Mouse (Mus musculus): ENCODE measurements around the gene Ndufa6. TPM values are rescaled to one million over a fixed set of nuclear protein-coding genes. Genes with fewer than 3 reads are reported as not detected.
A peak's percentile ranks its signal among the peaks of the same experiment; 100 is the strongest.

The Ndufa6 gene
- polyA plus RNA-seq, 1 experiment from 2014 or later, result 274 TPM

- Histone ChIP-seq H3K27ac (ENCODE audit: low read depth, low read length) (no peak overlapping the region), H3K27me3 (ENCODE audit: control insufficient read depth, insufficient read depth, low read length) (no peaks in the 10 kb centered on the region), H3K4me2 (ENCODE audit: low read depth) (no peak overlapping the region), H3K4me3 (ENCODE audit: low read depth, low read length) (no peak overlapping the region), H3K9ac (ENCODE audit: low read length) (no peak overlapping the region), H3K4me1 (ENCODE audit: control insufficient read depth, insufficient read depth, low read length) (0 out of 2 replicates have a peak, but pooled peaks cover 5% of the 10 kb centered on the region), H3K9me3 (ENCODE audit: control insufficient read depth, low read length) (no peaks in the 10 kb centered on the region), H3K36me3 (ENCODE audit: control insufficient read depth, insufficient read depth, low read length) (no peaks in the 10 kb centered on the region)
- no peak for ATAC-seq (ENCODE audit: insufficient read depth, low FRiP score, low TSS enrichment)
- WGBS, result 90% methylated on average over 2 of the region's 2 CpGs
- no peak for DNase-seq (ENCODE audit: low spot score)
Observed at GRCm38 (mm10) chr15:82382441-82382840, 28.3 kb upstream of the Ndufa6 start.

GRCm38 (mm10) chr15:82380714-82381062 is 26.6 kb upstream of the Ndufa6 start:
- Histone ChIP-seq H3K4me1 (ENCODE audit: control insufficient read depth, insufficient read depth, low read length) (0 out of 2 replicates have a peak, but pooled peaks cover 5% of the 10 kb centered on the region), H3K27me3 (ENCODE audit: control insufficient read depth, insufficient read depth, low read length) (no peaks in the 10 kb centered on the region), H3K9ac (ENCODE audit: low read length) (no peak overlapping the region), H3K4me3 (ENCODE audit: low read depth, low read length) (peak overlapping the region; percentile 11; the same call in 1 of the 2 replicates), H3K9me3 (ENCODE audit: control insufficient read depth, low read length) (no peaks in the 10 kb centered on the region), H3K4me2 (ENCODE audit: low read depth) (peak overlapping the region; percentile 33), H3K27ac (ENCODE audit: low read depth, low read length) (no peak overlapping the region), H3K36me3 (ENCODE audit: control insufficient read depth, insufficient read depth, low read length) (no peaks in the 10 kb centered on the region)
- DNase-seq (ENCODE audit: low spot score), result no peak
- ATAC-seq (ENCODE audit: insufficient read depth, low FRiP score, low TSS enrichment), result no peak
- WGBS, result 40% methylated on average over 7 of the region's 7 CpGs

- Histone ChIP-seq H3K4me3 (ENCODE audit: low read depth, low read length) (peak within 1 kb of the TSS; percentile 33), H3K4me1 (ENCODE audit: control insufficient read depth, insufficient read depth, low read length) (0 out of 2 replicates have a peak, but pooled peaks cover 5% of the 10 kb centered on the region), H3K36me3 (ENCODE audit: control insufficient read depth, insufficient read depth, low read length) (no peaks in the 10 kb centered on the region), H3K27me3 (ENCODE audit: control insufficient read depth, insufficient read depth, low read length) (no peaks in the 10 kb centered on the region), H3K9me3 (ENCODE audit: control insufficient read depth, low read length) (no peaks in the 10 kb centered on the region), H3K4me2 (ENCODE audit: low read depth) (peak within 1 kb of the TSS; percentile 45), H3K27ac (ENCODE audit: low read depth, low read length) (no peak within 1 kb of the TSS), H3K9ac (ENCODE audit: low read length) (peak within 1 kb of the TSS; percentile 53)
- WGBS, result 5% methylated on average over 16 of the region's 24 CpGs
- ATAC-seq (ENCODE audit: insufficient read depth, low FRiP score, low TSS enrichment), result peak; percentile 58; the same call in 1 of the 2 replicates
- peak; percentile 57 for DNase-seq (ENCODE audit: low spot score)
Observed at GRCm38 (mm10) chr15:82379871-82380713, 26.0 kb upstream of the Ndufa6 start, which contains the start of gene Cyp2d22. TSS of gene Cyp2d22 (minus strand) at chr15:82380260.

GRCm38 (mm10) chr15:82379511-82379870 is 25.4 kb upstream of the Ndufa6 start:
- 20% methylated on average over 7 of the region's 7 CpGs for WGBS
- no peaks in the 10 kb centered on the region for H3K36me3 ChIP-seq (ENCODE audit: control insufficient read depth, insufficient read depth, low read length)
- peak overlapping the region; percentile 33 for H3K4me3 ChIP-seq (ENCODE audit: low read depth, low read length)
- no peaks in the 10 kb centered on the region for H3K27me3 ChIP-seq (ENCODE audit: control insufficient read depth, insufficient read depth, low read length)
- H3K27ac ChIP-seq (ENCODE audit: low read depth, low read length), result no peak overlapping the region
- peak overlapping the region; percentile 45 for H3K4me2 ChIP-seq (ENCODE audit: low read depth)
- H3K9ac ChIP-seq (ENCODE audit: low read length), result peak overlapping the region; percentile 53
- no peaks in the 10 kb centered on the region for H3K9me3 ChIP-seq (ENCODE audit: control insufficient read depth, low read length)
- DNase-seq (ENCODE audit: low spot score) (no peak), ATAC-seq (ENCODE audit: insufficient read depth, low FRiP score, low TSS enrichment) (no peak)
- H3K4me1 ChIP-seq (ENCODE audit: control insufficient read depth, insufficient read depth, low read length), result 0 out of 2 replicates have a peak, but pooled peaks cover 5% of the 10 kb centered on the region

GRCm38 (mm10) chr15:82378261-82379180 is 24.4 kb upstream of the Ndufa6 start:
- no peak overlapping the region for H3K27ac ChIP-seq (ENCODE audit: low read depth, low read length)
- 0 out of 2 replicates have a peak, but pooled peaks cover 5% of the 10 kb centered on the region for H3K4me1 ChIP-seq (ENCODE audit: control insufficient read depth, insufficient read depth, low read length)
- no peak overlapping the region for H3K9ac ChIP-seq (ENCODE audit: low read length)
- no peak overlapping the region for H3K4me2 ChIP-seq (ENCODE audit: low read depth)
- H3K27me3 ChIP-seq (ENCODE audit: control insufficient read depth, insufficient read depth, low read length), result no peaks in the 10 kb centered on the region
- ATAC-seq (ENCODE audit: insufficient read depth, low FRiP score, low TSS enrichment) (no peak), DNase-seq (ENCODE audit: low spot score) (no peak)
- no peaks in the 10 kb centered on the region for H3K9me3 ChIP-seq (ENCODE audit: control insufficient read depth, low read length)
- no peaks in the 10 kb centered on the region for H3K36me3 ChIP-seq (ENCODE audit: control insufficient read depth, insufficient read depth, low read length)
- no peak overlapping the region for H3K4me3 ChIP-seq (ENCODE audit: low read depth, low read length)
- 51% methylated on average over 15 of the region's 15 CpGs for WGBS

GRCm38 (mm10) chr15:82377701-82378100 is 23.6 kb upstream of the Ndufa6 start:
- H3K4me3 ChIP-seq (ENCODE audit: low read depth, low read length), result no peak overlapping the region
- no peak overlapping the region for H3K4me2 ChIP-seq (ENCODE audit: low read depth)
- no peaks in the 10 kb centered on the region for H3K9me3 ChIP-seq (ENCODE audit: control insufficient read depth, low read length)
- 81% methylated on average over 5 of the region's 5 CpGs for WGBS
- no peak overlapping the region for H3K9ac ChIP-seq (ENCODE audit: low read length)
- DNase-seq (ENCODE audit: low spot score) (no peak), ATAC-seq (ENCODE audit: insufficient read depth, low FRiP score, low TSS enrichment) (no peak)
- H3K27me3 ChIP-seq (ENCODE audit: control insufficient read depth, insufficient read depth, low read length), result no peaks in the 10 kb centered on the region
- no peaks in the 10 kb centered on the region for H3K36me3 ChIP-seq (ENCODE audit: control insufficient read depth, insufficient read depth, low read length)
- H3K27ac ChIP-seq (ENCODE audit: low read depth, low read length), result no peak overlapping the region
- 0 out of 2 replicates have a peak, but pooled peaks cover 5% of the 10 kb centered on the region for H3K4me1 ChIP-seq (ENCODE audit: control insufficient read depth, insufficient read depth, low read length)

GRCm38 (mm10) chr15:82376393-82377138 is 22.4 kb upstream of the Ndufa6 start:
- ATAC-seq (ENCODE audit: insufficient read depth, low FRiP score, low TSS enrichment), result no peak
- 75% methylated on average over 17 of the region's 17 CpGs for WGBS
- Histone ChIP-seq H3K9ac (ENCODE audit: low read length) (no peak overlapping the region), H3K36me3 (ENCODE audit: control insufficient read depth, insufficient read depth, low read length) (no peaks in the 10 kb centered on the region), H3K4me2 (ENCODE audit: low read depth) (no peak overlapping the region), H3K27me3 (ENCODE audit: control insufficient read depth, insufficient read depth, low read length) (no peaks in the 10 kb centered on the region), H3K4me1 (ENCODE audit: control insufficient read depth, insufficient read depth, low read length) (0 out of 2 replicates have a peak, but pooled peaks cover 5% of the 10 kb centered on the region), H3K4me3 (ENCODE audit: low read depth, low read length) (no peak overlapping the region), H3K9me3 (ENCODE audit: control insufficient read depth, low read length) (no peaks in the 10 kb centered on the region), H3K27ac (ENCODE audit: low read depth, low read length) (no peak overlapping the region)
- DNase-seq (ENCODE audit: low spot score), result no peak

- no peaks in the 10 kb centered on the region for H3K36me3 ChIP-seq (ENCODE audit: control insufficient read depth, insufficient read depth, low read length)
- 0 out of 2 replicates have a peak, but pooled peaks cover 5% of the 10 kb centered on the region for H3K4me1 ChIP-seq (ENCODE audit: control insufficient read depth, insufficient read depth, low read length)
- H3K9me3 ChIP-seq (ENCODE audit: control insufficient read depth, low read length), result no peaks in the 10 kb centered on the region
- H3K9ac ChIP-seq (ENCODE audit: low read length), result no peak overlapping the region
- no peak for DNase-seq (ENCODE audit: low spot score)
- H3K27ac ChIP-seq (ENCODE audit: low read depth, low read length), result no peak overlapping the region
- no peak overlapping the region for H3K4me2 ChIP-seq (ENCODE audit: low read depth)
- 88% methylated on average over 9 of the region's 9 CpGs for WGBS
- no peak for ATAC-seq (ENCODE audit: insufficient read depth, low FRiP score, low TSS enrichment)
- no peak overlapping the region for H3K4me3 ChIP-seq (ENCODE audit: low read depth, low read length)
- no peaks in the 10 kb centered on the region for H3K27me3 ChIP-seq (ENCODE audit: control insufficient read depth, insufficient read depth, low read length)
Observed at GRCm38 (mm10) chr15:82375855-82376254, 21.7 kb upstream of the Ndufa6 start.

Data from neural tube, embryonic 11.5 days (tissue).